Mouse (Mus musculus) intestine, postnatal 0 days (tissue): ENCODE results near the gene Timm50. TPM values are rescaled to one million over a fixed set of nuclear protein-coding genes. Genes with fewer than 3 reads are reported as not detected.

Experiments used
- ATAC-seq: fragments of 200-750 bp; cut with Nextera tagmentation; 2 replicates; pipeline ENCODE4 v1.8.0; 2017; ENCODE audit warnings: mild to moderate bottlenecking, moderate TSS enrichment, moderate library complexity
- H3K27ac ChIP-seq: fragments of 300-500 bp; sonication (generic); 2 replicates; pipeline ENCODE4 v1.5.1; 2014; ENCODE audit warnings: mild to moderate bottlenecking, low read depth, low read length, moderate library complexity
- H3K27me3 ChIP-seq: fragments of 300-500 bp; sonication (generic); replicated peaks from 2 replicates; pipeline ENCODE4 v1.6.1; 2014; ENCODE audit warnings: low read length, mixed read lengths; ENCODE audit not compliant: control insufficient read depth, insufficient read depth
- H3K36me3 ChIP-seq: fragments of 300-500 bp; sonication (generic); 2 replicates; pipeline ENCODE4 v1.6.1; 2014; ENCODE audit warnings: mild to moderate bottlenecking, moderate library complexity; ENCODE audit not compliant: control insufficient read depth, insufficient read depth
- H3K4me1 ChIP-seq: fragments of 300-500 bp; sonication (generic); replicated peaks from 2 replicates; pipeline ENCODE4 v1.6.1; 2014; ENCODE audit warnings: antibody characterized with exemption, low read length, mixed read lengths; ENCODE audit not compliant: control insufficient read depth, insufficient read depth
- H3K4me2 ChIP-seq: fragments of 300-500 bp; sonication (generic); replicated peaks from 2 replicates; pipeline ENCODE4 v1.6.1; 2014; ENCODE audit warnings: low read depth, mild to moderate bottlenecking, moderate library complexity
- H3K4me3 ChIP-seq: fragments of 300-500 bp; sonication (generic); 2 replicates; pipeline ENCODE4 v1.5.1; 2014; ENCODE audit warnings: low read depth, low read length
- H3K9ac ChIP-seq: fragments of 300-500 bp; sonication (generic); 2 replicates; pipeline ENCODE4 v1.6.1; 2014; ENCODE audit warnings: mild to moderate bottlenecking, low read depth, low read length
- H3K9me3 ChIP-seq: fragments of 300-500 bp; sonication (generic); 2 replicates; pipeline ENCODE4 v1.6.1; 2016; ENCODE audit warnings: mixed run types; ENCODE audit not compliant: control insufficient read depth
- CTCF ChIP-seq: sonication (generic); IDR thresholded peaks from 2 replicates; pipeline ENCODE4 v1.5.1; 2016; ENCODE audit warnings: low read depth, mild to moderate bottlenecking, control low read depth, antibody characterized with exemption, moderate library complexity
- WGBS: fragments of 180-500 bp; shearing (Covaris S2); extraction: QIAGEN DNeasy Blood & Tissue Kit; methylation state at CpG from one replicate; pipeline ENCODE4 v1.1.7; 2014; 5-methylcytosine and 5-hydroxymethylcytosine counted together
- polyA plus RNA-seq: library from polyadenylated mRNA; unstranded; fragments of >200 nt; fragmentation: Nextera tagmentation; extraction: Ambion mirVana; gene quantifications from 2 replicates; pipeline ENCODE4 v1.2.1, GENCODE M21; 2015

Timm50 gene
- polyA plus RNA-seq, 1 experiment from 2014 or later: 68.8 TPM

DNA sequence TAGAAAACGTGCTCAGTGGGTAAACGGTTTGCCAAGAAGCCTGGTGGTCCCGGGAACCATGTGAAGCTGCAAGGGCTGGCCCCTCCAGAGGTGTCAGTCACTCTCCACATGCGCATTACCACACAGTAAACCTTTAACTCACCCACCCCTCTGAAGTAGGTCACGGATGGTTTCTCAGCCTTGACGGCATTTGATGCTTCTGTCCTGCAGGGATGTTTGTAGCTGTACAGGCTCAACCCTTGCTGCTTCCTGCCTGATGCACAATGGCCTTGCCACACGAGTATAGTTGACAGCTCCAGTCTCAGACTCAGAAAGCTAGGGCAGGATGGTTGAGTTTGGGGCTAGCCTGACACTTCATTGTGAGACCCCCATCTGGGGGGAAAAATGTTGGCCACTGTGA lies 31.2 kb downstream of the Timm50 start:
- Histone ChIP-seq H3K36me3 (no peaks in the 10 kb centered on the region), H3K4me3 (no peak overlapping the region), H3K4me2 (no peak overlapping the region), H3K9ac (no peak overlapping the region), H3K4me1 (0 out of 2 replicates have a peak, but pooled peaks cover 5% of the 10 kb centered on the region), H3K27me3 (no peaks in the 10 kb centered on the region), H3K9me3 (no peaks in the 10 kb centered on the region), H3K27ac (no peak overlapping the region)
- 78% methylated on average over 7 of the region's 7 CpGs for WGBS
- TF ChIP-seq CTCF: no peak
- ATAC-seq: no peak

- ATAC-seq: no peak
Measured at GRCm38 (mm10) chr7:28278279-28278652, 33.6 kb downstream of the Timm50 start.

DNA sequence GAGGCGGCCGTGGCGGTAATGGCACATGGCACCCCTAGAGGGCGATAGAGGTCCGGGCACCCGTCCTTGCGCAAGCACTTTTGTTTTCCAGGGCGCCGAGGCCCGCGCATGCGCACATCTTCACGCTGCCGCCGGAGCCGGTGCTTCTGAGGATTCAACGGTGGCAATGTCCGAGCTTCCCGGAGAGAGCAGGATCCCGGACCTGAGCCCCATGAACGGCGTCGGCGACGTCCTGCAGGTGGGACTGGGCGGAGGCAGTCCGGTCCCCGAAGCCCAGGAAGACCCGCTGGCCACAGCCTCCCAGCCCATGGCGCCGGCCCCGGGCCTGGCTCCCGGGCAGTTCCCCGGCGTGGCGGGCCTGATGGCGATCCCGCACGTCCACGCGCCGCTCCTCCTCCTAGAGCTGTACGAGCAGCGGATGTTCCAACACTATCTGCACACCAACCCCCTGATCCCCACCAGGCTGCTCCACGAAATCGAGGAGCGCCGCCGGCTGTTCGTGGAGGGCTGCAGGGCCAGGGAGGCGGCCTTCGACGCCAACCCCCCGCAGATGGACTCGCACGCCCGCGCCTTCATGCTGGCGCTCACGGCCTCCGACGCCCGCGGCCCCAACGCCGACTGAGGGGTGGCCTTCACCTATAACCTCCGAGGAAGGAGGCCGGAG lies 34.1 kb downstream of the Timm50 start, which contains the start of gene Eid2b:
Gene Eid2b (plus strand): TSS at position 125 of the 664 bp plus-strand sequence.
- peak; percentile 69 for ATAC-seq
- Histone ChIP-seq H3K4me3 (peak within 1 kb of the TSS; percentile 68), H3K9ac (peak within 1 kb of the TSS; percentile 81), H3K27ac (peak within 1 kb of the TSS; percentile 22), H3K4me2 (peak within 1 kb of the TSS; percentile 90), H3K9me3 (no peaks in the 10 kb centered on the region), H3K27me3 (no peaks in the 10 kb centered on the region), H3K36me3 (peaks cover 4% of the 10 kb centered on the region; the same call in 1 of the 2 replicates), H3K4me1 (0 out of 2 replicates have a peak, but pooled peaks cover 5% of the 10 kb centered on the region)
- peak; percentile 94 for TF ChIP-seq CTCF
- 3% methylated on average over 64 of the region's 68 CpGs for WGBS

More at GRCm38 (mm10) chr7:28278279-28278652, 33.6 kb downstream of the Timm50 start:
- H3K4me2 ChIP-seq: peak overlapping the region; percentile 90
- H3K27ac ChIP-seq: peak overlapping the region; percentile 22; the same call in 1 of the 2 replicates
- H3K4me1 ChIP-seq: 0 out of 2 replicates have a peak, but pooled peaks cover 5% of the 10 kb centered on the region
- 83% methylated on average over 7 of the region's 7 CpGs for WGBS
- H3K9ac ChIP-seq: peak overlapping the region; percentile 81
- no peaks in the 10 kb centered on the region for H3K9me3 ChIP-seq
- peak overlapping the region; percentile 68 for H3K4me3 ChIP-seq
- no peaks in the 10 kb centered on the region for H3K27me3 ChIP-seq
- no peaks in the 10 kb centered on the region for H3K36me3 ChIP-seq
- TF ChIP-seq CTCF: no peak

GRCm38 (mm10) chr7:28277237-28277614 lies 34.6 kb downstream of the Timm50 start:
- WGBS: 55% methylated on average over 8 of the region's 8 CpGs
- TF ChIP-seq CTCF: no peak
- Histone ChIP-seq H3K27me3 (no peaks in the 10 kb centered on the region), H3K4me2 (peak overlapping the region; percentile 90), H3K4me1 (0 out of 2 replicates have a peak, but pooled peaks cover 5% of the 10 kb centered on the region), H3K9me3 (no peaks in the 10 kb centered on the region), H3K36me3 (peaks cover 4% of the 10 kb centered on the region; the same call in 1 of the 2 replicates), H3K27ac (no peak overlapping the region), H3K9ac (no peak overlapping the region), H3K4me3 (peak overlapping the region; percentile 68; the same call in 1 of the 2 replicates)
- ATAC-seq: no peak

DNA sequence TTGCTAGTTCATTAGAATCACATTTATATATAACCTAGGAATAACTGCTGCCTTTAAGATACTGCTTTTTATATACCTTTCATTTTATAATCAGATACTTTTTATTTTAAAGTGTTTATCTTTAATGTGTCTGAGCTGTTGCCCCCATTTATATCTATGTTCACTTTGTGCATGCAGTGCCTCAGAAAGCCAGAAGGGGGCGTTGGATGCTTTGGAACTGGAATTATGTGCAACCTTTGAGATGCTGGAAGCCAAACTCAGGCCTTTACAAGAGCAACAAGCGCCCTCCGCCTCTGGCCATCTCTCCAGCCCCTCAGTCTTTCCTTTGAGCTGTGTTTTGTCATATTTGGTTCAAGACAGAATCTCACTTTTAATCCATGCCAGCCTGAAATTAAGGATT lies 40.1 kb downstream of the Timm50 start:
- ATAC-seq: no peak
- 72% methylated on average over 3 of the region's 3 CpGs for WGBS
- H3K9ac ChIP-seq: no peak overlapping the region
- TF ChIP-seq CTCF: peak; percentile 34; the same call in 1 of the 2 replicates
- no peaks in the 10 kb centered on the region for H3K4me1 ChIP-seq
- H3K9me3 ChIP-seq: no peaks in the 10 kb centered on the region
- H3K36me3 ChIP-seq: peaks cover 4% of the 10 kb centered on the region; the same call in 1 of the 2 replicates
- H3K27ac ChIP-seq: no peak overlapping the region
- no peak overlapping the region for H3K4me3 ChIP-seq
- no peaks in the 10 kb centered on the region for H3K27me3 ChIP-seq
- no peak overlapping the region for H3K4me2 ChIP-seq

GRCm38 (mm10) chr7:28269355-28269754 lies 42.5 kb downstream of the Timm50 start:
- TF ChIP-seq CTCF: peak; percentile 47

More at GRCm38 (mm10) chr7:28269355-28269754, 42.5 kb downstream of the Timm50 start:
- Histone ChIP-seq H3K9me3 (no peaks in the 10 kb centered on the region), H3K27ac (no peak overlapping the region), H3K4me3 (no peak overlapping the region), H3K36me3 (peaks cover 4% of the 10 kb centered on the region; the same call in 1 of the 2 replicates), H3K27me3 (no peaks in the 10 kb centered on the region), H3K4me1 (no peaks in the 10 kb centered on the region), H3K4me2 (no peak overlapping the region), H3K9ac (no peak overlapping the region)
- no peak for ATAC-seq
- 96% methylated on average over 12 of the region's 12 CpGs for WGBS
